Mouse (Mus musculus): Measurements from ENCODE around the gene Wdfy2.

DNA sequence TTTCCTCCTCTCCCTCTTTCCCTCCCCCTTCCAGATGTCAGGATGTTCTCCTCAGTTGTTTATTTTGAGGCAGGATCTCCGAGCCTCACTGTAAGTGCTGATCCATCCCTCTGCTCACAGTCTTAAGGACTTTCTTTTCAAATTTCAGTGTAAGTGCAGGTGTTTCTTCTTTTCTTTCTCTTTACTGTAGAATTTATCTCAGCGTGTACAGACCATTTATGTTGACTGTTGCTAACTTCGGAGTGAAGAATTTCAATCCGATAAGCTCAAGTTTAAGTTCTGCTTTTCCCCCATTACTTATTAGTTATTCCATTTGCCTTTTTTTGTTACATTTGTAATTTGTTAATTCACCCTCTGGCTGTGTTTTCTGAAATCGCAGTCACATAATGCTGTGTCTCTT is 29.6 kb downstream of the Wdfy2 start:
- TF ChIP-seq CTCF (IDR thresholded peaks at IDR 0.05; ENCODE audit: low read depth, low read length) (no peak), POLR2A (IDR thresholded peaks at IDR 0.05; ENCODE audit: insufficient read depth, low read length) (no peak), EP300 (IDR thresholded peaks at IDR 0.05; ENCODE audit: insufficient read depth, low read depth, low read length) (no peak)

All from ES-Bruce4 (cell line).